Mouse (Mus musculus) heart, embryonic 10.5 days (tissue): Measurements from ENCODE around the gene Wrap53. TPM values are rescaled to one million over a fixed set of nuclear protein-coding genes. Genes with fewer than 3 reads are reported as not detected.
A peak's percentile ranks its signal among the peaks of the same experiment; 100 is the strongest.

Source experiments
- DNase-seq: peaks from one replicate; pipeline ENCODE4 v3.0.0-alpha.2; 2017; ENCODE audit warnings: low spot score
- H3K27ac ChIP-seq: fragments of 300-500 bp; sonication (generic); 2 replicates; pipeline ENCODE4 v1.5.1; 2016; ENCODE audit warnings: mild to moderate bottlenecking
- H3K27me3 ChIP-seq: fragments of 300-500 bp; sonication (generic); 2 replicates; pipeline ENCODE4 v1.6.1; 2016; ENCODE audit warnings: mild to moderate bottlenecking; ENCODE audit not compliant: poor library complexity, insufficient read depth, severe bottlenecking
- H3K36me3 ChIP-seq: fragments of 300-500 bp; sonication (generic); 2 replicates; pipeline ENCODE4 v1.6.1; 2016; ENCODE audit warnings: mild to moderate bottlenecking, moderate library complexity
- H3K4me1 ChIP-seq: fragments of 300-500 bp; sonication (generic); 2 replicates; pipeline ENCODE4 v1.6.1; 2016; ENCODE audit warnings: mild to moderate bottlenecking
- H3K4me3 ChIP-seq: fragments of 300-500 bp; sonication (generic); 2 replicates; pipeline ENCODE4 v1.5.1; 2016; ENCODE audit warnings: mild to moderate bottlenecking, moderate library complexity
- H3K9me3 ChIP-seq: fragments of 300-500 bp; sonication (generic); 2 replicates; pipeline ENCODE4 v1.6.1; 2016; ENCODE audit warnings: mild to moderate bottlenecking, moderate library complexity
- WGBS: fragments of 180-500 bp; shearing (Covaris S2); methylation state at CpG from one replicate; pipeline ENCODE4 v1.1.7; 2016; 5-methylcytosine and 5-hydroxymethylcytosine counted together
- polyA plus RNA-seq: library from polyadenylated mRNA; unstranded; fragments of >200 nt; fragmentation: Nextera tagmentation; extraction: Ambion mirVana; gene quantifications from 2 replicates; pipeline ENCODE4 v1.2.1, GENCODE M21; 2016

Gene Wrap53
- polyA plus RNA-seq, 1 experiment from 2014 or later: 32.4 TPM

DNA sequence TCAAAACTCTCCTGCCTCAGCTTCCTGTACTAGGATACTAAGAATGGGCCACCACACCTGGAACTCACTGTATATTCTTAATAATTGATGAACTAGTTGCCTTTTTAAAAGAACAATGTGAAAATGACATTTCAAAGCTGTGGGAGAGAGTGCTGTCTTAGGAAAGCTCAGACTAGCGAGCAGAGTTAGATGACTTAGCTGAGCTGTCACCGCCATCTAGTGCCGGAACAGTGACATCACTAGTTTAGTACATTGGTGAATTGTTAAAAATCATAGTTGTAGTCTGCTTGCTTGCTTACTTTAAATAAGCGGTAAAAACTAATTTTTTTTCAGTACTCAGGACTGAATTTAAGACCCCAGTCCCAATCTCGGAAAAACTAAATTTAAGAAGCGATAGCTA, 66.2 kb downstream of the Wrap53 start:
- H3K4me1 ChIP-seq: peaks cover 24% of the 10 kb centered on the region
- 9% methylated on average over 6 of the region's 6 CpGs for WGBS
- no peaks in the 10 kb centered on the region for H3K36me3 ChIP-seq
- no peak overlapping the region for H3K4me3 ChIP-seq
- H3K27ac ChIP-seq: peak overlapping the region; percentile 24; the same call in 1 of the 2 replicates
- no peaks in the 10 kb centered on the region for H3K9me3 ChIP-seq
- H3K27me3 ChIP-seq: peaks cover 42% of the 10 kb centered on the region
- DNase-seq: no peak

Other genes starting within 250 kb of the Wrap53 start
- gene Rnf227, start 239.8 kb downstream of the Wrap53 start, polyA plus RNA-seq: 6.4 and 9.8 TPM in 2 replicates
- gene Chd3, start 210.8 kb downstream of the Wrap53 start, polyA plus RNA-seq: 15.8 and 26.5 TPM in 2 replicates
- 158 and 165 TPM in 2 replicates for gene Naa38, start 184.8 kb downstream of the Wrap53 start, polyA plus RNA-seq
- gene Cyb5d1, start 184.6 kb downstream of the Wrap53 start, polyA plus RNA-seq: 27.4 and 31.8 TPM in 2 replicates
- gene Tmem88, start 182.0 kb downstream of the Wrap53 start, polyA plus RNA-seq: 38.9 and 52.5 TPM in 2 replicates
- 20.9 and 26.9 TPM in 2 replicates for gene Kdm6b, start 166.6 kb downstream of the Wrap53 start, polyA plus RNA-seq
- 0.18 and 0.95 TPM in 2 replicates for gene Dnah2, start 31.1 kb downstream of the Wrap53 start, polyA plus RNA-seq
- gene Efnb3, start 20.1 kb downstream of the Wrap53 start, polyA plus RNA-seq: 61.0 and 89.9 TPM in 2 replicates
- 104 and 161 TPM in 2 replicates for gene Trp53, start 104 bp upstream of the Wrap53 start, polyA plus RNA-seq
- 15.6 and 24.1 TPM in 2 replicates for gene Atp1b2, start 25.7 kb upstream of the Wrap53 start, polyA plus RNA-seq
- gene Shbg, start 37.6 kb upstream of the Wrap53 start, polyA plus RNA-seq: 0.25 and 7.5 TPM in 2 replicates
- gene Sat2, start 41.8 kb upstream of the Wrap53 start, polyA plus RNA-seq: 18.8 and 21.8 TPM in 2 replicates
- 31.5 and 44.7 TPM in 2 replicates for gene Fxr2, start 52.7 kb upstream of the Wrap53 start, polyA plus RNA-seq
- gene Sox15, start 75.1 kb upstream of the Wrap53 start, polyA plus RNA-seq: 0.15 TPM in 1 of 2 replicates, not detected in the other
- 62.1 and 63.7 TPM in 2 replicates for gene Mpdu1, start 82.4 kb upstream of the Wrap53 start, polyA plus RNA-seq
- 2.0 and 4.4 TPM in 2 replicates for gene Cd68, start 85.9 kb upstream of the Wrap53 start, polyA plus RNA-seq
- gene Eif4a1, start 92.2 kb upstream of the Wrap53 start, polyA plus RNA-seq: 481 and 586 TPM in 2 replicates
- 95.3 and 108 TPM in 2 replicates for gene Senp3, start 101.8 kb upstream of the Wrap53 start, polyA plus RNA-seq
- 0.25 TPM in 1 of 2 replicates, not detected in the other for gene Tnfsf13, start 105.5 kb upstream of the Wrap53 start, polyA plus RNA-seq
- 3.0 and 4.7 TPM in 2 replicates for gene Tnfsf12, start 115.6 kb upstream of the Wrap53 start, polyA plus RNA-seq
- 1.8 and 2.2 TPM in 2 replicates for gene Tnfsfm13, start 115.8 kb upstream of the Wrap53 start, polyA plus RNA-seq
- 24.9 and 29.6 TPM in 2 replicates for gene Polr2a, start 178.4 kb upstream of the Wrap53 start, polyA plus RNA-seq
- gene Slc35g3, start 181.7 kb upstream of the Wrap53 start, polyA plus RNA-seq: 0.16 TPM in 1 of 2 replicates, not detected in the other
- gene Zbtb4, start 185.7 kb upstream of the Wrap53 start, polyA plus RNA-seq: 1.7 and 2.4 TPM in 2 replicates
- 3.9 and 4.9 TPM in 2 replicates for gene Chrnb1, start 215.7 kb upstream of the Wrap53 start, polyA plus RNA-seq
- 0.97 and 1.1 TPM in 2 replicates for gene Fgf11, start 221.6 kb upstream of the Wrap53 start, polyA plus RNA-seq
- gene Tmem102, start 225.4 kb upstream of the Wrap53 start, polyA plus RNA-seq: 1.5 and 1.8 TPM in 2 replicates
- not detected in 2 replicates for gene Gm39566, start 235.0 kb upstream of the Wrap53 start, polyA plus RNA-seq
- 0.08 TPM in 1 of 2 replicates, not detected in the other for gene Spem2, start 238.2 kb upstream of the Wrap53 start, polyA plus RNA-seq
- gene Spem1, start 241.9 kb upstream of the Wrap53 start, polyA plus RNA-seq: not detected in 2 replicates